Mouse (Mus musculus) subcutaneous adipose tissue, adult 2 months (tissue): ENCODE data around the gene Abca8b. TPM values are rescaled to one million over a fixed set of nuclear protein-coding genes. Genes with fewer than 3 reads are reported as not detected.

Source experiments
- polyA plus RNA-seq: library from polyadenylated mRNA; depleted of rRNA; stranded (reverse); fragments of >200 nt; gene quantifications from 2 replicates; pipeline ENCODE4 v1.2.3, GENCODE M21; 2012; ENCODE audit warnings: low replicate concordance; rRNA removed

The Abca8b gene
- polyA plus RNA-seq, result 2.7 and 4.0 TPM in 2 replicates

GRCm38 (mm10) chr11:109995624-109996023, at the start of gene Abca8b:
TSS of gene Abca8b (minus strand) at chr11:109995845.

Other genes with a start within 250 kb of the Abca8b start
- not detected in 2 replicates for gene 1700012B07Rik, start 167.8 kb downstream of the Abca8b start, polyA plus RNA-seq
- gene Abca8a, start 100.1 kb upstream of the Abca8b start, polyA plus RNA-seq, result 14.3 and 23.9 TPM in 2 replicates
- gene Abca9, start 172.4 kb upstream of the Abca8b start, polyA plus RNA-seq, result 5.1 and 7.6 TPM in 2 replicates